Mouse (Mus musculus): ENCODE measurements around the gene Sorbs1. TPM values are rescaled to one million over a fixed set of nuclear protein-coding genes. Genes with fewer than 3 reads are reported as not detected.

Gene Sorbs1
- polyA plus RNA-seq, 1 experiment = 431 TPM

- no peak overlapping the region for H3K27ac ChIP-seq (replicated peaks; ENCODE audit: low read depth, low read length)
- peaks cover 9% of the 10 kb centered on the region for H3K4me1 ChIP-seq (ENCODE audit: control insufficient read depth, insufficient read depth, insufficient read length, low read length)
- H3K4me3 ChIP-seq (ENCODE audit: insufficient read depth, low read depth, low read length) = no peak overlapping the region
Observed at GRCm38 (mm10) chr19:40333905-40334304, 179.7 kb downstream of the Sorbs1 start.

DNA sequence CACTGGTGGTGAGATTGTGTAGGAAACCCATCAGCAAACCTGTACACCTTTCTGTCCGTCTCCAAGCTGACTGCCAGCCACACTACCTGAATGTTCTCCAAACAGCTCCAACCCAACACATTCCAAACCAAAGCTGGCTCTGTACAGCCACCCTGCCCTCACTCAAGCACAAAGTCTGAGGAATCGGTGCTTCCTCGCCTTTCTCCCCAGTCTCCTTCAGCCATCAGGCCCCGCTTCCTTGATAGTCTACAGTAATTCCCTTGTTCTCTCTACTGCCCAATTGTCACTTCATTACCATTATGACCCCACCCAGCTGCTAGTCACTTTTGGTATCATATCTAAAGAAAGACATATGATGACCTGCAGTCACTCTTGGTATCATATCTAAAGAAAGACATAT, 180.5 kb downstream of the Sorbs1 start:
- Histone ChIP-seq H3K4me3 (ENCODE audit: insufficient read depth, low read depth, low read length) (no peak overlapping the region), H3K4me1 (ENCODE audit: control insufficient read depth, insufficient read depth, insufficient read length, low read length) (peaks cover 9% of the 10 kb centered on the region), H3K27ac (replicated peaks; ENCODE audit: low read depth, low read length) (peak overlapping the region; percentile 91)

DNA sequence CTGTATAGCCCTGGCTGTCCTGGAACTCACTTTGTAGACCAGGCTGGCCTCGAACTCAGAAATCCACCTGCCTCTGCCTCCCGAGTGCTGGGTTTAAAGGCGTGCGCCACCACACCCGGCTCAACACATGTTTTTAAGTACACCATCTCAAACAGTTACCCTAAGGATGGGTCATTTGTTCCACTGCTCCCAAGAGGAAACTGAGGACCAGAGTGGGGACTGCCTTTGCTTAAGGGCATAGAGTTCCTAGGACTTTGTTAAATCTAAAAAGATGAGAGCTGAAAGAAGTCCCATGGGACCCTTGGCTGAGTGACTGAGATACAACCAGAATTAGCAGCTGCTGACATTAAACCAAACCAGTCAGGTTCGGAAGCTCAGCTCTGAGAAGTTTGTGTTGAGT, 181.3 kb downstream of the Sorbs1 start:
- Histone ChIP-seq H3K4me1 (ENCODE audit: control insufficient read depth, insufficient read depth, insufficient read length, low read length) (peaks cover 9% of the 10 kb centered on the region), H3K27ac (replicated peaks; ENCODE audit: low read depth, low read length) (peak overlapping the region; percentile 91), H3K4me3 (ENCODE audit: insufficient read depth, low read depth, low read length) (no peak overlapping the region)

DNA sequence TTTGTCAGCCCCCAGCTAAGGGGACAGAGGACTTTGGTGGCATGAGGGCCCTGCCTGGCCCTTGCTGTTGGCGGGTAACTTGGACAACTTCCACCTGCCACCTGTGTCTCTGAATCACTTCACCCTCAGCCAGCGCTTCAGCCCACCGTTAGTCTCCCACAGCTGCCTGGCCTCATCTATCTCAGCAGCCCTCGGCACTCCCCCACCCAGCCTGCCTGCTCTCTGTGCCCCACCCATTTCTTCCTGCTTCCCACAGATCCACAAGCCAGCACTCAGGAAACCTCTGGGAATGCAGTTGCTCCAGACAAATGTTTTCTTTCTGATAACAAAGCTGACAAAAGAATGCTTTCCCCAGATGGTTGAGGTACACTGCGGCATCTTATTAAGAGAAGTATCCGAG, 181.7 kb downstream of the Sorbs1 start:
- H3K4me3 ChIP-seq (ENCODE audit: insufficient read depth, low read depth, low read length) = no peak overlapping the region; the same call in 1 of the 2 replicates
- H3K27ac ChIP-seq (replicated peaks; ENCODE audit: low read depth, low read length) = peak overlapping the region; percentile 99
- peaks cover 9% of the 10 kb centered on the region for H3K4me1 ChIP-seq (ENCODE audit: control insufficient read depth, insufficient read depth, insufficient read length, low read length)

DNA sequence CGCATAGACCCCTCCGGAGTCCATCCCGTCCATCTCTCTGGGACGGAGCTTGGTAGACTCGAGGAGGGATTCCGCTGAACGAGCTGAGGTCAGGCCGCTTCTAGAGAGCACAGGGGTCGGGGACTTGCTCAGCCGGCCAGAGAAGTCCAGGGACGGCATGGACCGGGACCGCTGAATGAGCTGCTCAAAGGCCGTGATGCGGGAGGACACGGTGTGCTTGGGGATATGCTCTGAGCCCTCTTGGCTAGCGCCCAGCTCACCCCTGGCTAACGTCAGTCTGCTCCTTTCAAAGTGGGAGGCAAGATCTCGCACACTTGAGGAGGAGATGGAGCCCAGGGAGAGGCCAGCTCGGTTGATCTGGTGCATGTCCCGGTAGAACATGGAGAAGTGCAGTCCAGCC, 187.5 kb downstream of the Sorbs1 start:
- Histone ChIP-seq H3K4me1 (ENCODE audit: control insufficient read depth, insufficient read depth, insufficient read length, low read length) (0 out of 2 replicates have a peak, but pooled peaks cover 2% of the 10 kb centered on the region), H3K4me3 (ENCODE audit: insufficient read depth, low read depth, low read length) (no peak overlapping the region), H3K27ac (replicated peaks; ENCODE audit: low read depth, low read length) (no peak overlapping the region)

- Histone ChIP-seq H3K27ac (replicated peaks; ENCODE audit: low read depth, low read length) (no peak overlapping the region), H3K4me1 (ENCODE audit: control insufficient read depth, insufficient read depth, insufficient read length, low read length) (0 out of 2 replicates have a peak, but pooled peaks cover under 1% of the 10 kb centered on the region), H3K4me3 (ENCODE audit: insufficient read depth, low read depth, low read length) (no peak overlapping the region)
Observed at GRCm38 (mm10) chr19:40325381-40325780, 188.2 kb downstream of the Sorbs1 start.

DNA sequence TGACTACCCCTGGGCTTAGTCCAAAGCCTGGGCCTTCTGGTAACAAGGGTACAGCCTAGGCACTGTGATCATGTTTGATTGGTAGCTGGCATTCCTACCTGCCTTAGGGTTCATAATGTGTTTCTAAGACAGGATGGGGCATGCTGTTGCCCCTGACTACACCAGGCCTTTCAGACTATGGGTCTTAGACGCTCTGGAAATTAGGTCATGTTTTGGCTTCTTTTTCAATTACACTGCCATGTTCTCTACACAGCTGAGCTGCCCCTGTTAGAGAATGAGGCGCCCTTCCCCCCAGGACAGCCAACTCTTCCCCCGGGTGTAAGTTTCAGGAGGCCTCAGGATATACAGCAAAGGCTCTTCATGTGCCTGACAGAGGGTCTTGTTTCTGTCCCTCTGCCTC, 191.4 kb downstream of the Sorbs1 start:
- Histone ChIP-seq H3K4me3 (ENCODE audit: insufficient read depth, low read depth, low read length) (no peak overlapping the region), H3K27ac (replicated peaks; ENCODE audit: low read depth, low read length) (no peak overlapping the region), H3K4me1 (ENCODE audit: control insufficient read depth, insufficient read depth, insufficient read length, low read length) (no peaks in the 10 kb centered on the region)

GRCm38 (mm10) chr19:40319199-40319598, 194.4 kb downstream of the Sorbs1 start:
- Histone ChIP-seq H3K4me1 (ENCODE audit: control insufficient read depth, insufficient read depth, insufficient read length, low read length) (no peaks in the 10 kb centered on the region), H3K27ac (replicated peaks; ENCODE audit: low read depth, low read length) (peak overlapping the region; percentile 33; the same call in 1 of the 2 replicates), H3K4me3 (ENCODE audit: insufficient read depth, low read depth, low read length) (no peak overlapping the region)

GRCm38 (mm10) chr19:40318511-40318910, 195.1 kb downstream of the Sorbs1 start:
- Histone ChIP-seq H3K27ac (replicated peaks; ENCODE audit: low read depth, low read length) (no peak overlapping the region; the same call in 1 of the 2 replicates), H3K4me1 (ENCODE audit: control insufficient read depth, insufficient read depth, insufficient read length, low read length) (no peaks in the 10 kb centered on the region), H3K4me3 (ENCODE audit: insufficient read depth, low read depth, low read length) (no peak overlapping the region)

DNA sequence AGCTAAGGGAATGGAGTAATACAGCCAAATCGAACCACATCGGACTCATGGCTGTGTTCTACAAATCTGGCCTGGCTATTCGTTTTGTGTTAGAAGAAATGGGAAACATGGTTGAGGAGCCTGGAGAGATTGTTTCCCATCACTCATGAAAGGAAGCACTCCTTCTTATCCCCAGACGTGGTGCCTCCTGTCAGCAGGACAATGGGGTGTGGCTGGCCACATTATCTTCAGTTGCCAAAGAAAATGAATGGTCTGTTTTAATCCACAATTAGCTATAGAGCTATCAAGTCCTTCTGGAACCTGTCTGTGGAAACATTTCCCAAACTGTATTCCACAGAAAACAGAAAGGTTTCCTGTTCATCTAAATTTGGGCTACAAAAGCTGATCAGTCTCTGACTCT, 196.6 kb downstream of the Sorbs1 start:
- Histone ChIP-seq H3K27ac (replicated peaks; ENCODE audit: low read depth, low read length) (peak overlapping the region; percentile 59; the same call in 1 of the 2 replicates), H3K4me3 (ENCODE audit: insufficient read depth, low read depth, low read length) (no peak overlapping the region), H3K4me1 (ENCODE audit: control insufficient read depth, insufficient read depth, insufficient read length, low read length) (no peaks in the 10 kb centered on the region)

DNA sequence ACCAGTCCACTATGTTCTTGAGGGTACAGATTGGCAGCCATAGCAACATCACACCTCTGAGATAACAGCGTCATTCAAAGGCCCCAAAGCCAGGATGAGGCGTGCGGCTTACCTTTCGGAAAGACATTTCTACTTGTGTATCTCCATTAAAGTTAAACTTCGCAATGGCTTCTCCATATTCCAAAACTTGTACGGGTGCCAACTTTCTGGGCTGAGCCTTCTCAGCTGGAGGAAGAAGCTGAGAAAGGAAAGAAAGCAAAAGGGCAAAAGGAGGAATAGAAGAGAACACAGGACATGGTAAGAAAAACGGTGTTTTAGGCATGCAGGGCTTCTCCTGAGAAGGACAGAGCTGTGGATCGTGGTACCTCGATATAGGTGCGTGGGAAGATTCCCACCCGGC, 199.3 kb downstream of the Sorbs1 start:
- H3K27ac ChIP-seq (replicated peaks; ENCODE audit: low read depth, low read length) = no peak overlapping the region
- H3K4me3 ChIP-seq (ENCODE audit: insufficient read depth, low read depth, low read length) = no peak overlapping the region
- H3K4me1 ChIP-seq (ENCODE audit: control insufficient read depth, insufficient read depth, insufficient read length, low read length) = 0 out of 2 replicates have a peak, but pooled peaks cover 4% of the 10 kb centered on the region

DNA sequence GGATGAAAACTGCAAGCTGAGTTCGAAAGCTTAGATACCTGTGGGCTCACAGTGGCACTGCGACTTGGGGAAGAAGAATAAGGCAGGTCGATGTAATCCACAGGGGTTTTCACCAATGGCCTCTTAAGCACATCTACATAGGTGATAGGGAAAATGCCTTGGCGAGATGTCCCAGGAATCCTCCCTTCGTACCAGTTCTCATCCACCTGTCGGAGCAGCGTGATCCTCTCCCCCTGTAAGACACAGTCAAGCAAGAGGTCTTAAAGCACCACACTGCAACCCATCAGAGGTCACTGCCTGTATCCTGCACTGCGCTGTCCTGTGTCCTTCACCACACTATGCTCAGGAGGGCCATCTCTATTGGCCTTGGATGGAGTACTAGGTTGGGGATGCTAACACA, 201.9 kb downstream of the Sorbs1 start:
- Histone ChIP-seq H3K4me3 (ENCODE audit: insufficient read depth, low read depth, low read length) (no peak overlapping the region), H3K27ac (replicated peaks; ENCODE audit: low read depth, low read length) (no peak overlapping the region), H3K4me1 (ENCODE audit: control insufficient read depth, insufficient read depth, insufficient read length, low read length) (peaks cover 12% of the 10 kb centered on the region; the same call in 1 of the 2 replicates)

DNA sequence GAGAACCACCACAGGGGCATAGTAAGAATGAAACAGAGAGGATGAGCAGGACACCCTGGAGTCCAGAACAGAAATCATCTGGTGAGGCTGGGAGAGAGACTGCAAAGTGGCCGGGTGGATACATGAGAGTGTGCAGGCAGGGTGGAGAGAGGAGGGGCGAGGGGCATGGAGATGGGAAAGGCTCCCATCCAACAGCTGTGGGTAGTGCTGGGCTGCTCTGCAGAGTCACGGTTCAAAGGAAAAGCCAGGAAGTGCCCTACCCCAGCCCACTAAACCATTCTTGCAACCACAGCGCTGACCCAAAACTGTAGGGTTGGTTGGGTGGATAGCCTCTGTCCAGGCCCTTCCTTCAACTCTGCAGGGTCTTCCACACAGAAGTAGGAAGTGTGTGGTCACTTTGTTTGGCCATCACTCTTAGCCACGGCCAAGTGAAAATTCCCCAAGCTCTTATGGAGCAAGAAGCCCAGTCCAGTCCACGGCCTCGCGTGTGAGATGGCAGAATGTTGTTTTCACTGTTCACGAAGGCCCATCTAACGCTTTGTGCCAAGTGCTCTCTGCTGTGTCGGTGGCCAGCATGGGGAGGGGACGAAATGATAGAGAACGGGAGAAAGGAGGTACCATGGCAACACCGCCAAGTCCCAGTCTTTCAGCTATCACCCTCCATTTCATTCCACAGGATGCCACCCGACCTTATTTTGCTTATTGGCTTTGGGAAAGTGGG, 203.0 kb downstream of the Sorbs1 start:
- Histone ChIP-seq H3K4me3 (ENCODE audit: insufficient read depth, low read depth, low read length) (no peak overlapping the region), H3K4me1 (ENCODE audit: control insufficient read depth, insufficient read depth, insufficient read length, low read length) (peaks cover 15% of the 10 kb centered on the region), H3K27ac (replicated peaks; ENCODE audit: low read depth, low read length) (no peak overlapping the region)

- Histone ChIP-seq H3K4me1 (ENCODE audit: control insufficient read depth, insufficient read depth, insufficient read length, low read length) (peaks cover 15% of the 10 kb centered on the region), H3K27ac (replicated peaks; ENCODE audit: low read depth, low read length) (no peak overlapping the region), H3K4me3 (ENCODE audit: insufficient read depth, low read depth, low read length) (no peak overlapping the region)
Observed at GRCm38 (mm10) chr19:40309911-40310310, 203.7 kb downstream of the Sorbs1 start.

GRCm38 (mm10) chr19:40307550-40307949, 206.0 kb downstream of the Sorbs1 start:
- no peak overlapping the region for H3K4me3 ChIP-seq (ENCODE audit: insufficient read depth, low read depth, low read length)
- peaks cover 15% of the 10 kb centered on the region for H3K4me1 ChIP-seq (ENCODE audit: control insufficient read depth, insufficient read depth, insufficient read length, low read length)
- H3K27ac ChIP-seq (replicated peaks; ENCODE audit: low read depth, low read length) = peak overlapping the region; percentile 91

DNA sequence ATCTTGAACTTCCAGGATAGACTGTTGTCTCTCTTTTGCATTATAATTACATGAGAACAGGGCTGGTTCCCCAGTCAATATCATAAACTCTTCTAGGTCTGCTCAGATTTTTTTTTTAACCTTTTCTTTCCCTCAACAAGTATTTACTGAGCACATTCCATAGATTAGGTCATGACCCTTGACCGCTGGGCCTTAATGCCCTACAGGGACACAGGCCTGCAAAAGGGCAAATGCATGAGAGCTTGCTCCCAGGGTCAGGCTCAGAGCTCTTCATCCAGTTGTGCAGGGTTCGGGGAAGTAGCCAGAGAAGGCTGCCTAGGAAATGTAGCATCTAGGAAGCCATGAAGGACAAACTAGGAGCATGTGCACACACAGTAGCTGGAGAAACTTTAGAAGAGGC, 206.9 kb downstream of the Sorbs1 start:
- Histone ChIP-seq H3K4me3 (ENCODE audit: insufficient read depth, low read depth, low read length) (no peak overlapping the region), H3K4me1 (ENCODE audit: control insufficient read depth, insufficient read depth, insufficient read length, low read length) (peaks cover 15% of the 10 kb centered on the region), H3K27ac (replicated peaks; ENCODE audit: low read depth, low read length) (peak overlapping the region; percentile 91)
